Mouse (Mus musculus) midbrain, embryonic 16.5 days (tissue): ENCODE results near the gene Elovl2. TPM values are rescaled to one million over a fixed set of nuclear protein-coding genes. Genes with fewer than 3 reads are reported as not detected.

Experiments used
- ATAC-seq: fragments of 200-750 bp; cut with Nextera tagmentation; 2 replicates; pipeline ENCODE4 v1.8.0; 2017; ENCODE audit warnings: moderate TSS enrichment
- H3K27ac ChIP-seq: fragments of 300-500 bp; sonication (generic); 2 replicates; pipeline ENCODE4 v1.5.1; 2014; ENCODE audit warnings: mild to moderate bottlenecking, low read length, mixed read lengths
- H3K27me3 ChIP-seq: fragments of 300-500 bp; sonication (generic); 2 replicates; pipeline ENCODE4 v1.6.1; 2014; ENCODE audit warnings: low read depth, low read length, mixed read lengths; ENCODE audit not compliant: control insufficient read depth, insufficient read depth
- H3K36me3 ChIP-seq: fragments of 300-500 bp; sonication (generic); 2 replicates; pipeline ENCODE4 v1.6.1; 2014; ENCODE audit warnings: mild to moderate bottlenecking, low read length, moderate library complexity, mixed read lengths; ENCODE audit not compliant: control insufficient read depth, insufficient read depth
- H3K4me1 ChIP-seq: fragments of 300-500 bp; sonication (generic); 2 replicates; pipeline ENCODE4 v1.6.1; 2014; ENCODE audit warnings: mild to moderate bottlenecking, low read length, mixed read lengths; ENCODE audit not compliant: control insufficient read depth, insufficient read depth
- H3K4me2 ChIP-seq: fragments of 300-500 bp; sonication (generic); 2 replicates; pipeline ENCODE4 v1.6.1; 2014; ENCODE audit warnings: mild to moderate bottlenecking, low read length, mixed read lengths
- H3K4me3 ChIP-seq: fragments of 300-500 bp; sonication (generic); 2 replicates; pipeline ENCODE4 v1.5.1; 2014; ENCODE audit warnings: low read depth, mild to moderate bottlenecking, low read length, moderate library complexity, mixed read lengths
- H3K9ac ChIP-seq: fragments of 300-500 bp; sonication (generic); 2 replicates; pipeline ENCODE4 v1.6.1; 2014; ENCODE audit warnings: low read depth, low read length, mixed read lengths
- H3K9me3 ChIP-seq: fragments of 300-500 bp; sonication (generic); replicated peaks from 2 replicates; pipeline ENCODE4 v1.6.1; 2014; ENCODE audit warnings: mild to moderate bottlenecking, low read length, mixed read lengths; ENCODE audit not compliant: control insufficient read depth, poor library complexity, severe bottlenecking
- WGBS: fragments of 180-500 bp; shearing (Covaris S2); extraction: QIAGEN DNeasy Blood & Tissue Kit; methylation state at CpG from one replicate; pipeline ENCODE4 v1.1.7; 2014; 5-methylcytosine and 5-hydroxymethylcytosine counted together
- polyA plus RNA-seq: library from polyadenylated mRNA; unstranded; fragments of >200 nt; fragmentation: Nextera tagmentation; extraction: Ambion mirVana; gene quantifications from 2 replicates; pipeline ENCODE4 v1.2.1, GENCODE M21; 2015

Elovl2 gene
- polyA plus RNA-seq, 1 experiment from 2014 or later: 40.9 TPM

GRCm38 (mm10) chr13:41238035-41238804 is 18.0 kb upstream of the Elovl2 start:
- peak; percentile 32; the same call in 1 of the 2 replicates for ATAC-seq
- WGBS: 80% methylated on average over 10 of the region's 10 CpGs

GRCm38 (mm10) chr13:41235845-41236741 is 15.9 kb upstream of the Elovl2 start:
- H3K27me3 ChIP-seq: no peaks in the 10 kb centered on the region
- no peak overlapping the region for H3K4me3 ChIP-seq
- H3K4me1 ChIP-seq: no peaks in the 10 kb centered on the region
- ATAC-seq: no peak
- H3K9ac ChIP-seq: no peak overlapping the region
- 80% methylated on average over 13 of the region's 13 CpGs for WGBS
- H3K9me3 ChIP-seq: no peaks in the 10 kb centered on the region
- H3K4me2 ChIP-seq: no peak overlapping the region
- H3K27ac ChIP-seq: no peak overlapping the region
- no peaks in the 10 kb centered on the region for H3K36me3 ChIP-seq

More at GRCm38 (mm10) chr13:41238035-41238804, 18.0 kb upstream of the Elovl2 start:
- H3K4me1 ChIP-seq: no peaks in the 10 kb centered on the region
- H3K27ac ChIP-seq: no peak overlapping the region
- no peak overlapping the region for H3K4me2 ChIP-seq
- H3K27me3 ChIP-seq: no peaks in the 10 kb centered on the region
- no peaks in the 10 kb centered on the region for H3K36me3 ChIP-seq
- H3K4me3 ChIP-seq: no peak overlapping the region
- H3K9ac ChIP-seq: no peak overlapping the region
- H3K9me3 ChIP-seq: no peaks in the 10 kb centered on the region

GRCm38 (mm10) chr13:41235181-41235580 is 15.0 kb upstream of the Elovl2 start:
- Histone ChIP-seq H3K27me3 (no peaks in the 10 kb centered on the region), H3K9me3 (no peaks in the 10 kb centered on the region), H3K27ac (no peak overlapping the region), H3K4me1 (no peaks in the 10 kb centered on the region), H3K4me2 (no peak overlapping the region), H3K36me3 (no peaks in the 10 kb centered on the region), H3K4me3 (no peak overlapping the region), H3K9ac (no peak overlapping the region)
- WGBS: 87% methylated on average over 6 of the region's 6 CpGs
- no peak for ATAC-seq

GRCm38 (mm10) chr13:41233241-41233640 is 13.0 kb upstream of the Elovl2 start:
- Histone ChIP-seq H3K4me3 (no peak overlapping the region), H3K27me3 (no peaks in the 10 kb centered on the region), H3K36me3 (no peaks in the 10 kb centered on the region), H3K4me1 (no peaks in the 10 kb centered on the region), H3K9ac (no peak overlapping the region), H3K4me2 (no peak overlapping the region), H3K9me3 (no peaks in the 10 kb centered on the region), H3K27ac (no peak overlapping the region)
- no peak for ATAC-seq
- WGBS: 88% methylated on average over 7 of the region's 7 CpGs

GRCm38 (mm10) chr13:41232209-41232608 is 12.0 kb upstream of the Elovl2 start:
- 94% methylated on average over 15 of the region's 15 CpGs for WGBS
- no peak for ATAC-seq

GRCm38 (mm10) chr13:41231389-41231983 is 11.3 kb upstream of the Elovl2 start:
- ATAC-seq: no peak
- H3K4me2 ChIP-seq: no peak overlapping the region
- H3K9ac ChIP-seq: no peak overlapping the region
- no peaks in the 10 kb centered on the region for H3K9me3 ChIP-seq
- no peak overlapping the region for H3K27ac ChIP-seq
- no peaks in the 10 kb centered on the region for H3K4me1 ChIP-seq
- no peaks in the 10 kb centered on the region for H3K36me3 ChIP-seq
- no peak overlapping the region for H3K4me3 ChIP-seq
- 86% methylated on average over 12 of the region's 12 CpGs for WGBS
- H3K27me3 ChIP-seq: no peaks in the 10 kb centered on the region

More at GRCm38 (mm10) chr13:41232209-41232608, 12.0 kb upstream of the Elovl2 start:
- H3K4me1 ChIP-seq: no peaks in the 10 kb centered on the region
- no peak overlapping the region for H3K27ac ChIP-seq
- H3K4me2 ChIP-seq: no peak overlapping the region
- H3K36me3 ChIP-seq: no peaks in the 10 kb centered on the region
- no peaks in the 10 kb centered on the region for H3K9me3 ChIP-seq
- H3K4me3 ChIP-seq: no peak overlapping the region
- H3K27me3 ChIP-seq: no peaks in the 10 kb centered on the region
- no peak overlapping the region for H3K9ac ChIP-seq

GRCm38 (mm10) chr13:41230256-41230655 is 10.1 kb upstream of the Elovl2 start:
- H3K9me3 ChIP-seq: no peaks in the 10 kb centered on the region
- no peaks in the 10 kb centered on the region for H3K36me3 ChIP-seq
- no peak overlapping the region for H3K4me3 ChIP-seq
- no peak overlapping the region for H3K9ac ChIP-seq
- ATAC-seq: no peak
- H3K27ac ChIP-seq: no peak overlapping the region
- no peaks in the 10 kb centered on the region for H3K4me1 ChIP-seq
- no peaks in the 10 kb centered on the region for H3K27me3 ChIP-seq
- 95% methylated on average over 4 of the region's 5 CpGs for WGBS
- H3K4me2 ChIP-seq: no peak overlapping the region

- Histone ChIP-seq H3K4me1 (no peaks in the 10 kb centered on the region), H3K36me3 (no peaks in the 10 kb centered on the region), H3K27ac (no peak overlapping the region), H3K4me3 (no peak overlapping the region), H3K27me3 (no peaks in the 10 kb centered on the region), H3K9me3 (peaks cover 1% of the 10 kb centered on the region; the same call in 1 of the 2 replicates), H3K9ac (no peak overlapping the region), H3K4me2 (no peak overlapping the region)
- 93% methylated on average over 5 of the region's 5 CpGs for WGBS
- no peak for ATAC-seq
Observed at GRCm38 (mm10) chr13:41228060-41228459, 7.9 kb upstream of the Elovl2 start.
